Mouse (Mus musculus): ENCODE data around the gene Zbtb48. TPM values are rescaled to one million over a fixed set of nuclear protein-coding genes. Genes with fewer than 3 reads are reported as not detected.

Zbtb48 gene
- 14.4 and 16.3 TPM in 2 replicates for polyA plus RNA-seq (2015; fragmentation: Nextera tagmentation; extraction: Ambion mirVana)

GRCm38 (mm10) chr4:152027524-152027923 is at the start of gene Zbtb48:
TSS of gene Zbtb48 (minus strand) at chr4:152027671.
- TF ChIP-seq CTCF (IDR thresholded peaks at IDR 0.05; ENCODE audit: low read depth): no peak
- DNase-seq (ENCODE audit: low spot score) (peak; percentile 99), ATAC-seq (replicated peaks; ENCODE audit: low FRiP score, low read depth) (peak; percentile 95)
- Histone ChIP-seq H3K4me1 (replicated peaks; ENCODE audit: insufficient read depth, low read length) (peaks cover 22% of the 10 kb centered on the region), H3K4me2 (ENCODE audit: low read length) (peak within 1 kb of the TSS; percentile 75), H3K9me3 (replicated peaks; ENCODE audit: low read length) (no peaks in the 10 kb centered on the region), H3K9ac (ENCODE audit: low read depth, low read length) (peak within 1 kb of the TSS; percentile 53), H3K36me3 (ENCODE audit: insufficient read depth, low read length) (no peaks in the 10 kb centered on the region), H3K27me3 (ENCODE audit: insufficient read depth, low read length) (no peaks in the 10 kb centered on the region), H3K27ac (peak within 1 kb of the TSS; percentile 76), H3K4me3 (replicated peaks; ENCODE audit: low read depth, low read length) (peak within 1 kb of the TSS; percentile 66)
- under 1% methylated on average over 30 of the region's 35 CpGs for WGBS

GRCm38 (mm10) chr4:152077191-152077590 is 49.7 kb upstream of the Zbtb48 start:
- ATAC-seq (replicated peaks; ENCODE audit: low FRiP score, low read depth): no peak
- no peaks in the 10 kb centered on the region for H3K9me3 ChIP-seq (replicated peaks; ENCODE audit: low read length)

DNA sequence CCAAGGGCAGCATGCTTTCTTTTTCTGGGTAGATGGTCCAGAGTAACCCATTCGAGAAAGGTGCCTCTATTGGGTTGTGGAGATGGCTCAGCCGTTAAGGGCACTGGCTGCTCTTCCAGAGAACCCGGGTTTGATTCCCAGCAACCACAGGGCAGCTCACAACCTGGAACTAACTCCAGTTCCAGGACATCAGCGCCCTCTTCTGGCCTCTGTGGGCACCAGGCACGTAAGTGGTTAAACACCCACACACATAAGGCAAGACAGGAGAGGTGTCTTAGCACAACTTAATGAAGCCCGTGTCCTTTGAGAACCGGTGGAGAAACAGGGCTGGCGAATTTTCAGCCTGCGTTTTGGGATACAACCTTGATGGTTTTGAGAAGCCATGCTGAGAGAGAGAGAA is 47.1 kb upstream of the Zbtb48 start:
- ATAC-seq (replicated peaks; ENCODE audit: low FRiP score, low read depth) (no peak), DNase-seq (ENCODE audit: low spot score) (no peak)
- no peaks in the 10 kb centered on the region for H3K9me3 ChIP-seq (replicated peaks; ENCODE audit: low read length)
- WGBS: 84% methylated on average over 9 of the region's 9 CpGs
- TF ChIP-seq CTCF (IDR thresholded peaks at IDR 0.05; ENCODE audit: low read depth): peak; percentile 19; the same call in 1 of the 2 replicates
- no peaks in the 10 kb centered on the region for H3K36me3 ChIP-seq (ENCODE audit: insufficient read depth, low read length)
- H3K9ac ChIP-seq (ENCODE audit: low read depth, low read length): no peak overlapping the region
- no peak overlapping the region for H3K4me2 ChIP-seq (ENCODE audit: low read length)
- H3K27me3 ChIP-seq (ENCODE audit: insufficient read depth, low read length): no peaks in the 10 kb centered on the region
- H3K4me1 ChIP-seq (replicated peaks; ENCODE audit: insufficient read depth, low read length): no peaks in the 10 kb centered on the region; the same call in 1 of the 2 replicates
- no peak overlapping the region for H3K27ac ChIP-seq
- H3K4me3 ChIP-seq (replicated peaks; ENCODE audit: low read depth, low read length): no peak overlapping the region

More at GRCm38 (mm10) chr4:152077191-152077590, 49.7 kb upstream of the Zbtb48 start:
- no peak for DNase-seq (ENCODE audit: low spot score)
- Histone ChIP-seq H3K4me1 (replicated peaks; ENCODE audit: insufficient read depth, low read length) (no peaks in the 10 kb centered on the region; the same call in 1 of the 2 replicates), H3K27me3 (ENCODE audit: insufficient read depth, low read length) (no peaks in the 10 kb centered on the region), H3K27ac (no peak overlapping the region), H3K4me3 (replicated peaks; ENCODE audit: low read depth, low read length) (no peak overlapping the region), H3K36me3 (ENCODE audit: insufficient read depth, low read length) (no peaks in the 10 kb centered on the region), H3K4me2 (ENCODE audit: low read length) (no peak overlapping the region), H3K9ac (ENCODE audit: low read depth, low read length) (no peak overlapping the region)
- WGBS: 89% methylated on average over 9 of the region's 9 CpGs
- TF ChIP-seq CTCF (IDR thresholded peaks at IDR 0.05; ENCODE audit: low read depth): no peak

DNA sequence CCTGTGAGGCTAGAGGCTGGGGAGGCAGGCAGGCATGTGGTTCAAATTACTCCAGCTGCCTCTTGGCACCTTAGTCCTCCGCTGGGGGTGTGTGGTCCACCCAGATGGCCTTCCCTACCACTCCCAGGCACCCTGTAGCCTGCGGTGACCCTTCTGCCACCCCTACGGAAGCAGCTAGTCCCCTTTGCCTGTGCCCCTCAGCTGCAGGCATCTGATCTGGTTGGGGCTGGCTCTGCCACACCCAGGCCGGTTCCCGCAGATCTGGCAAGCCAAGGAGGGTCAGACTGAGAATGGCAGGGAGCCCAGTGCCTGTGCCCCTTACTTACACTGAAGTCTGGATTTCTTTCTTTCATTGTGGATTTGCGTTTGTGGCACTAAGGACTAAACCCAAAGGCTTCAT is 46.2 kb upstream of the Zbtb48 start:
- DNase-seq (ENCODE audit: low spot score): no peak
- 77% methylated on average over 6 of the region's 6 CpGs for WGBS
- TF ChIP-seq CTCF (IDR thresholded peaks at IDR 0.05; ENCODE audit: low read depth): no peak
- H3K27me3 ChIP-seq (ENCODE audit: insufficient read depth, low read length): no peaks in the 10 kb centered on the region
- no peaks in the 10 kb centered on the region; the same call in 1 of the 2 replicates for H3K4me1 ChIP-seq (replicated peaks; ENCODE audit: insufficient read depth, low read length)
- no peak overlapping the region for H3K4me3 ChIP-seq (replicated peaks; ENCODE audit: low read depth, low read length)
- H3K4me2 ChIP-seq (ENCODE audit: low read length): no peak overlapping the region
- H3K36me3 ChIP-seq (ENCODE audit: insufficient read depth, low read length): no peaks in the 10 kb centered on the region
- ATAC-seq (replicated peaks; ENCODE audit: low FRiP score, low read depth): 0 out of 2 replicates have a peak, but pooled peaks have one; percentile 24
- H3K9ac ChIP-seq (ENCODE audit: low read depth, low read length): no peak overlapping the region
- H3K9me3 ChIP-seq (replicated peaks; ENCODE audit: low read length): no peaks in the 10 kb centered on the region
- H3K27ac ChIP-seq: no peak overlapping the region

DNA sequence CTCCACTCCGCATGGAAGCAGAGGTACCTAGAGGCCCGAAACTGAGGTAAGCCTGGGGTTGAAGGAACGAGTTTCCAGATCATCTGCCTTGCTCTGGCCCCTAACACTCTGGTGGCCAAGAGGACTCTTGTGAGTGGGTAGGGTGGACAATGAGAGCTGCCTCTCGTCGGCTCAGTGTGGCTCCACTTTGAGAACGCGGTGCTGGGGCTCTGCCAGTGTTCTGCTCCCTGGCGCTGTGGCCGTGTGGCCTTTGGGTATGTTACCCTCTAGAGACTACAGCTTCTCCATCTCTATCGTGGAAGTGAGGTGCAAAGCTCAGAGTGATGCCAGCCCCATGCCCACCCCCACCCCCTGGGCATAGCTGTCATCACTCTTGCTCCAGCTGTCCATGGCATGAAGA is 45.2 kb upstream of the Zbtb48 start:
- H3K4me2 ChIP-seq (ENCODE audit: low read length): no peak overlapping the region
- H3K27ac ChIP-seq: no peak overlapping the region
- ATAC-seq (replicated peaks; ENCODE audit: low FRiP score, low read depth): no peak
- H3K4me1 ChIP-seq (replicated peaks; ENCODE audit: insufficient read depth, low read length): no peaks in the 10 kb centered on the region; the same call in 1 of the 2 replicates
- no peaks in the 10 kb centered on the region for H3K36me3 ChIP-seq (ENCODE audit: insufficient read depth, low read length)
- WGBS: 61% methylated on average over 10 of the region's 10 CpGs
- DNase-seq (ENCODE audit: low spot score): no peak
- no peak overlapping the region for H3K4me3 ChIP-seq (replicated peaks; ENCODE audit: low read depth, low read length)
- no peaks in the 10 kb centered on the region for H3K9me3 ChIP-seq (replicated peaks; ENCODE audit: low read length)
- no peak overlapping the region for H3K9ac ChIP-seq (ENCODE audit: low read depth, low read length)
- H3K27me3 ChIP-seq (ENCODE audit: insufficient read depth, low read length): no peaks in the 10 kb centered on the region
- TF ChIP-seq CTCF (IDR thresholded peaks at IDR 0.05; ENCODE audit: low read depth): no peak

DNA sequence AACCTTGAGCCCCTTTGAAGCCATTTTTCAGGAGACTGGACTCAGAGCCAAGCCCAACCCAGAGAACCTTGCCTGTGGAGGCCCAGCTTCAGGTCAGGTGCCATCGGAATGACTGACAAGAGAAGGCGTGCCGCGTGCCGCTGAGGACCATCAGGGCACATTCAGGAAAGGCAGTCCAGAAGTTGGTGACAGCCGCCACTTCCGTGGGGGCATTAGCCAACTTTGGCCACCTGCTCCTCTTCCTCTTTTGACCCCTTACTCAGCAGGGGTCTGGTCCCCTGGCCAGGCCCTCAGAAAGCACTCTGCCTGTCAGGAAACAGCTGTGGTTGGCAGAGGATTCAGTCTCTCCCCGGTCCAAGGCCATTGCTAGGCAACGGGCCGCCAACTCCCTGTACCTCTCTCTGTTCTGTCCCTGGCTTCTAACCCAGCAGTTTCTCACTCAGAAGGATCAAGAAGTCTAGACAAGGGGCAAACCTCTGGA is 44.7 kb upstream of the Zbtb48 start, which contains the start of gene Plekhg5:
Gene Plekhg5 (plus strand): TSS at position 378 of the 481 bp plus-strand sequence.
- no peak for TF ChIP-seq CTCF (IDR thresholded peaks at IDR 0.05; ENCODE audit: low read depth)
- 54% methylated on average over 10 of the region's 10 CpGs for WGBS
- Histone ChIP-seq H3K4me1 (replicated peaks; ENCODE audit: insufficient read depth, low read length) (no peaks in the 10 kb centered on the region; the same call in 1 of the 2 replicates), H3K27me3 (ENCODE audit: insufficient read depth, low read length) (no peaks in the 10 kb centered on the region), H3K27ac (no peak within 1 kb of the TSS), H3K4me2 (ENCODE audit: low read length) (no peak within 1 kb of the TSS), H3K4me3 (replicated peaks; ENCODE audit: low read depth, low read length) (no peak within 1 kb of the TSS), H3K9ac (ENCODE audit: low read depth, low read length) (no peak within 1 kb of the TSS), H3K36me3 (ENCODE audit: insufficient read depth, low read length) (no peaks in the 10 kb centered on the region), H3K9me3 (replicated peaks; ENCODE audit: low read length) (no peaks in the 10 kb centered on the region)
- no peak for ATAC-seq (replicated peaks; ENCODE audit: low FRiP score, low read depth)
- DNase-seq (ENCODE audit: low spot score): peak; percentile 22

Measured in kidney, postnatal 0 days (tissue).